In the genomic region with DNA sequence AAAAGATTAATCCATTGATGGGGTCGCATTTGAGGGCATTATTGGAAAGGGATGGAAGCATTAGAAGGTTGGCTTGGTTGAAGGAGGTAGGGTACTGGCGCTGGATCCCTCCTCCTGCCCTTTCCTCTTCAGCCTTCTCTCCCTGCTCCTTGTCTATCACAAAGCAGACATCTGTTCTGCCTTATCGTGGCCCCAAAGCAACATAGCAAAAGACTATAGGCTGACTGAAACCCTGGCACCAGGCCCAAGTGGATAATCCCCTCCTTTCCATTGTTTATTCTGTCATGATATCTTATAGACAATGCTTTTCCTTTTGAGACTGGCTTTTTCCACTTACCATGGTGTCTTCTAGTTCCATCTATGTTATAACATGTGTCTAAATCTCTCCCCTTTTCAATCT, we compare ENCODE assay signal across 28 mouse cellular contexts. TPM values are rescaled to one million over a fixed set of nuclear protein-coding genes. Genes with fewer than 3 reads are reported as not detected.
DNase-seq lines count a peak whose midpoint lies in the region; ATAC-seq and TF ChIP-seq lines count a peak whose summit lies in the region.
"Had no signal": no experiment of that assay in that cellular context is flagged by ENCODE, and none has a peak within 500 bp of the region (broad histone marks: within the 10 kb centered on the region; RNA-seq: fewer than 3 reads in every experiment).

No protein-coding gene starts in this region.

- ATAC-seq in embryonic facial prominence, embryonic 14.5 days (ENCODE audit: low read depth), result no peak
- no peak for ATAC-seq in midbrain, embryonic 14.5 days (ENCODE audit: low FRiP score, low TSS enrichment)
- ATAC-seq in midbrain, embryonic 16.5 days, result no peak
- peak; percentile 61 for ATAC-seq in megakaryocyte-erythroid progenitor cell, adult 5-6 weeks (replicated peaks; ENCODE audit: low FRiP score, low TSS enrichment, poor library complexity, severe bottlenecking)
- ATAC-seq in stomach, postnatal 0 days (ENCODE audit: low FRiP score, low TSS enrichment), result no peak
- ATAC-seq: forebrain, embryonic 15.5 days; hindbrain, embryonic 16.5 days had no signal

- H3K4me3 ChIP-seq in embryonic facial prominence, embryonic 14.5 days (ENCODE audit: low read depth, low read length), result no peak overlapping the region
- H3K4me3 ChIP-seq in embryonic facial prominence, embryonic 10.5 days, result no peak overlapping the region
- H3K4me3 ChIP-seq in midbrain, embryonic 14.5 days (replicated peaks; ENCODE audit: low read depth, low read length), result no peak overlapping the region
- no peak overlapping the region for H3K4me3 ChIP-seq in midbrain, embryonic 16.5 days (ENCODE audit: low read depth, low read length)
- H3K4me3 ChIP-seq in MEL (ENCODE audit: control insufficient read depth in 1 of 2, insufficient read depth in 1 of 2, low read depth in 2 of 2, low read length in 2 of 2), result no peak overlapping the region
- no peak overlapping the region for H3K4me3 ChIP-seq in stomach, postnatal 0 days (ENCODE audit: low read depth, low read length)
- H3K4me3 ChIP-seq: embryonic facial prominence, embryonic 12.5 days; erythroblast, embryonic 14.5 days; forebrain, embryonic 12.5 days; forebrain, embryonic 15.5 days; heart, adult 2 months; heart, embryonic 15.5 days; hindbrain, embryonic 10.5 days; hindbrain, embryonic 13.5 days had no signal

- H3K9ac ChIP-seq in embryonic facial prominence, embryonic 14.5 days (ENCODE audit: low read depth, low read length), result no peak overlapping the region
- no peak overlapping the region for H3K9ac ChIP-seq in midbrain, embryonic 14.5 days (replicated peaks; ENCODE audit: low read length)
- H3K9ac ChIP-seq in midbrain, embryonic 16.5 days (ENCODE audit: low read depth, low read length), result no peak overlapping the region
- H3K9ac ChIP-seq in MEL (ENCODE audit: control insufficient read depth, low read depth, low read length, poor library complexity, severe bottlenecking), result no peak overlapping the region
- H3K9ac ChIP-seq in stomach, postnatal 0 days (ENCODE audit: low read length), result no peak overlapping the region
- H3K9ac ChIP-seq: embryonic facial prominence, embryonic 12.5 days; forebrain, embryonic 12.5 days; forebrain, embryonic 15.5 days; heart, embryonic 15.5 days; hindbrain, embryonic 13.5 days had no signal

- no peak for TF ChIP-seq EP300 in MEL (IDR thresholded peaks at IDR 0.05; ENCODE audit: low read depth in 1 of 2, low read length in 2 of 2)
- no peak for TF ChIP-seq EP300 in stomach, postnatal 0 days (optimal IDR thresholded peaks at IDR 0.05)

- no peak for TF ChIP-seq CTCF in MEL (IDR thresholded peaks at IDR 0.05 in 2 of 3, conservative IDR thresholded peaks at IDR 0.05 in 1 of 3; ENCODE audit: control insufficient read depth in 1 of 3, insufficient read depth in 1 of 3, low read depth in 2 of 3, low read length in 3 of 3, poor library complexity in 1 of 3, severe bottlenecking in 1 of 3)
- no peak for TF ChIP-seq CTCF in stomach, postnatal 0 days (IDR thresholded peaks at IDR 0.05; ENCODE audit: low read depth)

- no peak for TF ChIP-seq POLR2A in MEL (IDR thresholded peaks at IDR 0.05; ENCODE audit: control insufficient read depth in 1 of 2, insufficient read depth in 1 of 2, low read depth in 1 of 2, low read length in 2 of 2, poor library complexity in 1 of 2)

- DNase-seq in embryonic facial prominence, embryonic 14.5 days (ENCODE audit: low spot score), result peak; percentile 57
- no peak for DNase-seq in embryonic facial prominence, embryonic 10.5 days (ENCODE audit: low spot score)
- peak; percentile 10 for DNase-seq in midbrain, embryonic 14.5 days
- peak; percentile 38 for DNase-seq in MEL (ENCODE audit: low read depth, low spot score)
- DNase-seq in stomach, postnatal 0 days (ENCODE audit: low spot score), result no peak
- DNase-seq: adrenal gland, postnatal 10 days; adrenal gland, postnatal 36 days; cerebellum, adult 18-20 months; cerebellum, adult 9-10 months; cerebellum, postnatal 14 days; gastrocnemius, postnatal 10 days; gastrocnemius, postnatal 36 days; heart, adult 2 months; heart, postnatal 10 days; heart, postnatal 36 days had no signal

- H3K79me2 ChIP-seq in MEL (ENCODE audit: control insufficient read depth, insufficient read depth, low read length, poor library complexity), result no peaks in the 10 kb centered on the region

- H3K4me2 ChIP-seq in embryonic facial prominence, embryonic 14.5 days (ENCODE audit: low read depth, low read length), result no peak overlapping the region
- H3K4me2 ChIP-seq in midbrain, embryonic 14.5 days (ENCODE audit: low read length), result no peak overlapping the region
- H3K4me2 ChIP-seq in midbrain, embryonic 16.5 days (ENCODE audit: low read length), result no peak overlapping the region
- no peak overlapping the region for H3K4me2 ChIP-seq in stomach, postnatal 0 days (replicated peaks; ENCODE audit: low read depth)
- H3K4me2 ChIP-seq: embryonic facial prominence, embryonic 12.5 days; forebrain, embryonic 12.5 days; forebrain, embryonic 15.5 days; heart, embryonic 11.5 days; heart, embryonic 15.5 days; hindbrain, embryonic 13.5 days had no signal

- H3K4me1 ChIP-seq in embryonic facial prominence, embryonic 14.5 days (ENCODE audit: control insufficient read depth, insufficient read depth, low read length), result peaks cover 11% of the 10 kb centered on the region; the same call in 1 of the 2 replicates
- H3K4me1 ChIP-seq in embryonic facial prominence, embryonic 10.5 days, result peaks cover 26% of the 10 kb centered on the region
- H3K4me1 ChIP-seq in midbrain, embryonic 14.5 days (ENCODE audit: control insufficient read depth, insufficient read depth, low read length), result no peaks in the 10 kb centered on the region
- H3K4me1 ChIP-seq in midbrain, embryonic 16.5 days (ENCODE audit: control insufficient read depth, insufficient read depth, low read length), result no peaks in the 10 kb centered on the region
- H3K4me1 ChIP-seq in MEL (ENCODE audit: control insufficient read depth in 1 of 2, insufficient read depth in 2 of 2, low read length in 2 of 2), result no peaks in the 10 kb centered on the region
- no peaks in the 10 kb centered on the region for H3K4me1 ChIP-seq in stomach, postnatal 0 days (replicated peaks; ENCODE audit: control insufficient read depth, insufficient read depth)
- H3K4me1 ChIP-seq: forebrain, embryonic 12.5 days; forebrain, embryonic 15.5 days; hindbrain, embryonic 13.5 days had no signal

- no peaks in the 10 kb centered on the region for H3K36me3 ChIP-seq in embryonic facial prominence, embryonic 14.5 days (ENCODE audit: control insufficient read depth, insufficient read depth, low read length)
- H3K36me3 ChIP-seq in embryonic facial prominence, embryonic 10.5 days (replicated peaks), result no peaks in the 10 kb centered on the region
- H3K36me3 ChIP-seq in midbrain, embryonic 14.5 days (ENCODE audit: control insufficient read depth, insufficient read depth, low read length), result no peaks in the 10 kb centered on the region
- H3K36me3 ChIP-seq in midbrain, embryonic 16.5 days (ENCODE audit: control insufficient read depth, insufficient read depth, low read length), result no peaks in the 10 kb centered on the region
- no peaks in the 10 kb centered on the region for H3K36me3 ChIP-seq in MEL (ENCODE audit: control insufficient read depth in 1 of 2, insufficient read depth in 2 of 2, low read length in 2 of 2)
- no peaks in the 10 kb centered on the region for H3K36me3 ChIP-seq in stomach, postnatal 0 days (ENCODE audit: control insufficient read depth, insufficient read depth, low read length)
- H3K36me3 ChIP-seq: embryonic facial prominence, embryonic 12.5 days; forebrain, embryonic 12.5 days; forebrain, embryonic 15.5 days; heart, embryonic 15.5 days; hindbrain, embryonic 10.5 days; hindbrain, embryonic 13.5 days had no signal

- no peaks in the 10 kb centered on the region for H3K27me3 ChIP-seq in embryonic facial prominence, embryonic 14.5 days (replicated peaks; ENCODE audit: control insufficient read depth, insufficient read depth, low read length)
- 0 out of 2 replicates have a peak, but pooled peaks cover 2% of the 10 kb centered on the region for H3K27me3 ChIP-seq in embryonic facial prominence, embryonic 10.5 days (replicated peaks; ENCODE audit: low read depth, poor library complexity, severe bottlenecking)
- H3K27me3 ChIP-seq in midbrain, embryonic 14.5 days (ENCODE audit: control insufficient read depth, insufficient read depth, low read length), result no peaks in the 10 kb centered on the region
- no peaks in the 10 kb centered on the region for H3K27me3 ChIP-seq in midbrain, embryonic 16.5 days (ENCODE audit: control insufficient read depth, insufficient read depth, low read depth, low read length)
- H3K27me3 ChIP-seq in MEL (ENCODE audit: control insufficient read depth in 1 of 2, insufficient read depth in 2 of 2, low read length in 2 of 2), result no peaks in the 10 kb centered on the region; a peak in 1 of 4 replicates
- H3K27me3 ChIP-seq in stomach, postnatal 0 days (ENCODE audit: control insufficient read depth, insufficient read depth, low read length), result no peaks in the 10 kb centered on the region
- H3K27me3 ChIP-seq: embryonic facial prominence, embryonic 12.5 days; forebrain, embryonic 12.5 days; forebrain, embryonic 15.5 days; heart, embryonic 15.5 days; hindbrain, embryonic 13.5 days had no signal

- no peak for TF ChIP-seq RAD21 in MEL (IDR thresholded peaks at IDR 0.05; ENCODE audit: low read depth, low read length)

- H3K27ac ChIP-seq in embryonic facial prominence, embryonic 14.5 days (replicated peaks; ENCODE audit: low read depth, low read length), result no peak overlapping the region
- no peak overlapping the region for H3K27ac ChIP-seq in embryonic facial prominence, embryonic 10.5 days (replicated peaks)
- no peak overlapping the region for H3K27ac ChIP-seq in midbrain, embryonic 14.5 days (replicated peaks; ENCODE audit: low read depth, low read length)
- H3K27ac ChIP-seq in midbrain, embryonic 16.5 days (ENCODE audit: low read length), result no peak overlapping the region
- H3K27ac ChIP-seq in MEL (ENCODE audit: control insufficient read depth, low read depth, low read length), result no peak overlapping the region
- H3K27ac ChIP-seq in stomach, postnatal 0 days (replicated peaks), result no peak overlapping the region
- H3K27ac ChIP-seq: embryonic facial prominence, embryonic 12.5 days; forebrain, embryonic 12.5 days; forebrain, embryonic 15.5 days; heart, adult 2 months; heart, embryonic 15.5 days; hindbrain, embryonic 10.5 days; hindbrain, embryonic 13.5 days had no signal

- no peaks in the 10 kb centered on the region for H3K9me3 ChIP-seq in embryonic facial prominence, embryonic 14.5 days (ENCODE audit: control insufficient read depth, low read length)
- H3K9me3 ChIP-seq in embryonic facial prominence, embryonic 10.5 days, result no peaks in the 10 kb centered on the region
- no peaks in the 10 kb centered on the region for H3K9me3 ChIP-seq in midbrain, embryonic 14.5 days (ENCODE audit: control insufficient read depth, low read length)
- H3K9me3 ChIP-seq in midbrain, embryonic 16.5 days (replicated peaks; ENCODE audit: control insufficient read depth, low read length, poor library complexity, severe bottlenecking), result no peaks in the 10 kb centered on the region
- H3K9me3 ChIP-seq in MEL (replicated peaks; ENCODE audit: insufficient read depth, low read length), result no peaks in the 10 kb centered on the region
- no peaks in the 10 kb centered on the region for H3K9me3 ChIP-seq in stomach, postnatal 0 days (ENCODE audit: control insufficient read depth, low read length)
- H3K9me3 ChIP-seq: embryonic facial prominence, embryonic 12.5 days; forebrain, embryonic 12.5 days; forebrain, embryonic 15.5 days; heart, embryonic 15.5 days; hindbrain, embryonic 10.5 days; hindbrain, embryonic 13.5 days had no signal

- WGBS in embryonic facial prominence, embryonic 14.5 days, result 63% methylated on average over 3 of the region's 3 CpGs
- 69% methylated on average over 3 of the region's 3 CpGs for WGBS in embryonic facial prominence, embryonic 10.5 days
- 47% methylated on average over 3 of the region's 3 CpGs for WGBS in midbrain, embryonic 14.5 days
- WGBS in midbrain, embryonic 16.5 days, result 55% methylated on average over 3 of the region's 3 CpGs
- WGBS in stomach, postnatal 0 days, result 52% methylated on average over 3 of the region's 3 CpGs

RNA-seq across cellular contexts. Expression of a gene that starts 2.5 kb away (rescaled TPM):
- polyA plus RNA-seq in embryonic facial prominence, embryonic 14.5 days (2014; fragmentation: Nextera tagmentation; extraction: Ambion mirVana), result 0.99 and 2.1 TPM in 2 replicates
- polyA plus RNA-seq in embryonic facial prominence, embryonic 10.5 days (2016; fragmentation: Nextera tagmentation; extraction: Ambion mirVana), result 0.44 and 0.72 TPM in 2 replicates
- polyA plus RNA-seq in midbrain, embryonic 14.5 days (2014; fragmentation: Nextera tagmentation; extraction: Ambion mirVana), result 0.12 TPM in 1 of 2 replicates, not detected in the other
- polyA plus RNA-seq in midbrain, embryonic 16.5 days (2015; fragmentation: Nextera tagmentation; extraction: Ambion mirVana), result not detected in 2 replicates
- total RNA-seq in MEL (2012; rRNA removed), result not detected in 2 replicates
- polyA plus RNA-seq in MEL (2012; ENCODE audit: insufficient read depth in 1 of 2, insufficient read length in 2 of 2, low read depth in 1 of 2, low replicate concordance in 2 of 2, missing spikeins in 1 of 2), result not detected
- total RNA-seq in megakaryocyte-erythroid progenitor cell, adult 5-6 weeks (2014; fragmentation: Nextera tagmentation), result not detected in 2 replicates
- total RNA-seq in megakaryocyte-erythroid progenitor cell, adult 5-6 weeks (2017), result not detected in 2 replicates
- 0.12 and 0.21 TPM in 2 replicates for polyA plus RNA-seq in stomach, postnatal 0 days (2015; fragmentation: Nextera tagmentation; extraction: Ambion mirVana)
- total RNA-seq: adrenal gland, postnatal 36 days; ES-E14; granulocyte monocyte progenitor cell, adult 5-6 weeks had no signal
- polyA plus RNA-seq: erythroblast, embryonic 14.5 days had no signal

RNA-seq across cellular contexts. Expression of a gene that starts 10.4 kb away (rescaled TPM):
- polyA plus RNA-seq in embryonic facial prominence, embryonic 14.5 days (2014; fragmentation: Nextera tagmentation; extraction: Ambion mirVana), result 0.10 and 0.14 TPM in 2 replicates
- polyA plus RNA-seq in embryonic facial prominence, embryonic 10.5 days (2016; fragmentation: Nextera tagmentation; extraction: Ambion mirVana), result not detected in 2 replicates
- polyA plus RNA-seq in midbrain, embryonic 14.5 days (2014; fragmentation: Nextera tagmentation; extraction: Ambion mirVana), result not detected in 2 replicates
- not detected in 2 replicates for polyA plus RNA-seq in midbrain, embryonic 16.5 days (2015; fragmentation: Nextera tagmentation; extraction: Ambion mirVana)
- total RNA-seq in MEL (2012; rRNA removed), result not detected in 2 replicates
- not detected for polyA plus RNA-seq in MEL (2012; ENCODE audit: insufficient read depth in 1 of 2, insufficient read length in 2 of 2, low read depth in 1 of 2, low replicate concordance in 2 of 2, missing spikeins in 1 of 2)
- total RNA-seq in megakaryocyte-erythroid progenitor cell, adult 5-6 weeks (2014; fragmentation: Nextera tagmentation), result not detected in 2 replicates
- not detected in 2 replicates for total RNA-seq in megakaryocyte-erythroid progenitor cell, adult 5-6 weeks (2017)
- polyA plus RNA-seq in stomach, postnatal 0 days (2015; fragmentation: Nextera tagmentation; extraction: Ambion mirVana), result not detected in 2 replicates
- total RNA-seq: ES-E14; granulocyte monocyte progenitor cell, adult 5-6 weeks had no signal
- polyA plus RNA-seq: erythroblast, embryonic 14.5 days; forebrain, embryonic 12.5 days; forebrain, embryonic 15.5 days; hindbrain, embryonic 10.5 days; hindbrain, embryonic 13.5 days; hindbrain, embryonic 16.5 days had no signal

RNA-seq across cellular contexts. Expression of a gene that starts 44.6 kb away (rescaled TPM):
- polyA plus RNA-seq in embryonic facial prominence, embryonic 14.5 days (2014; fragmentation: Nextera tagmentation; extraction: Ambion mirVana), result 1.9 and 2.8 TPM in 2 replicates
- polyA plus RNA-seq in embryonic facial prominence, embryonic 10.5 days (2016; fragmentation: Nextera tagmentation; extraction: Ambion mirVana), result 2.4 and 3.4 TPM in 2 replicates
- polyA plus RNA-seq in midbrain, embryonic 14.5 days (2014; fragmentation: Nextera tagmentation; extraction: Ambion mirVana), result 3.1 and 3.7 TPM in 2 replicates
- 0.75 and 1.7 TPM in 2 replicates for polyA plus RNA-seq in midbrain, embryonic 16.5 days (2015; fragmentation: Nextera tagmentation; extraction: Ambion mirVana)
- 0.36 and 0.54 TPM in 2 replicates for total RNA-seq in MEL (2012; rRNA removed)
- polyA plus RNA-seq in MEL (2012; ENCODE audit: insufficient read depth in 1 of 2, insufficient read length in 2 of 2, low read depth in 1 of 2, low replicate concordance in 2 of 2, missing spikeins in 1 of 2), result 1 to 10 TPM in 1 of 2 experiments, not detected in 1; 1.1 TPM
- 12.4 TPM in 1 of 2 replicates, not detected in the other for total RNA-seq in megakaryocyte-erythroid progenitor cell, adult 5-6 weeks (2014; fragmentation: Nextera tagmentation)
- total RNA-seq in megakaryocyte-erythroid progenitor cell, adult 5-6 weeks (2017), result 0.15 TPM in 1 of 2 replicates, not detected in the other
- polyA plus RNA-seq in stomach, postnatal 0 days (2015; fragmentation: Nextera tagmentation; extraction: Ambion mirVana), result 0.45 and 0.63 TPM in 2 replicates
- total RNA-seq: gastrocnemius, postnatal 36 days had no signal

RNA-seq across cellular contexts. Expression of a gene that starts 50.1 kb away (rescaled TPM):
- polyA plus RNA-seq in embryonic facial prominence, embryonic 14.5 days (2014; fragmentation: Nextera tagmentation; extraction: Ambion mirVana), result 408 and 423 TPM in 2 replicates
- 548 and 551 TPM in 2 replicates for polyA plus RNA-seq in embryonic facial prominence, embryonic 10.5 days (2016; fragmentation: Nextera tagmentation; extraction: Ambion mirVana)
- polyA plus RNA-seq in midbrain, embryonic 14.5 days (2014; fragmentation: Nextera tagmentation; extraction: Ambion mirVana), result 356 and 462 TPM in 2 replicates
- 347 and 381 TPM in 2 replicates for polyA plus RNA-seq in midbrain, embryonic 16.5 days (2015; fragmentation: Nextera tagmentation; extraction: Ambion mirVana)
- total RNA-seq in MEL (2012; rRNA removed), result 570 and 598 TPM in 2 replicates
- 1,000 to 10,000 TPM in 1 of 2 experiments, 100 to 1,000 TPM in 1; 485 to 1,425 TPM for polyA plus RNA-seq in MEL (2012; ENCODE audit: insufficient read depth in 1 of 2, insufficient read length in 2 of 2, low read depth in 1 of 2, low replicate concordance in 2 of 2, missing spikeins in 1 of 2)
- total RNA-seq in megakaryocyte-erythroid progenitor cell, adult 5-6 weeks (2014; fragmentation: Nextera tagmentation), result 481 and 497 TPM in 2 replicates
- 1,112 and 1,392 TPM in 2 replicates for total RNA-seq in megakaryocyte-erythroid progenitor cell, adult 5-6 weeks (2017)
- polyA plus RNA-seq in stomach, postnatal 0 days (2015; fragmentation: Nextera tagmentation; extraction: Ambion mirVana), result 225 and 240 TPM in 2 replicates

RNA-seq across cellular contexts. Expression of a gene that starts 50.7 kb away (rescaled TPM):
- polyA plus RNA-seq in embryonic facial prominence, embryonic 14.5 days (2014; fragmentation: Nextera tagmentation; extraction: Ambion mirVana), result 118 and 123 TPM in 2 replicates
- polyA plus RNA-seq in embryonic facial prominence, embryonic 10.5 days (2016; fragmentation: Nextera tagmentation; extraction: Ambion mirVana), result 198 and 200 TPM in 2 replicates
- polyA plus RNA-seq in midbrain, embryonic 14.5 days (2014; fragmentation: Nextera tagmentation; extraction: Ambion mirVana), result 117 and 127 TPM in 2 replicates
- 117 and 122 TPM in 2 replicates for polyA plus RNA-seq in midbrain, embryonic 16.5 days (2015; fragmentation: Nextera tagmentation; extraction: Ambion mirVana)
- total RNA-seq in MEL (2012; rRNA removed), result 238 and 257 TPM in 2 replicates
- polyA plus RNA-seq in MEL (2012; ENCODE audit: insufficient read depth in 1 of 2, insufficient read length in 2 of 2, low read depth in 1 of 2, low replicate concordance in 2 of 2, missing spikeins in 1 of 2), result 100 to 1,000 TPM in 1 of 2 experiments, not detected in 1; 202 TPM
- 165 and 221 TPM in 2 replicates for total RNA-seq in megakaryocyte-erythroid progenitor cell, adult 5-6 weeks (2014; fragmentation: Nextera tagmentation)
- 214 and 219 TPM in 2 replicates for total RNA-seq in megakaryocyte-erythroid progenitor cell, adult 5-6 weeks (2017)
- 93.7 and 101 TPM in 2 replicates for polyA plus RNA-seq in stomach, postnatal 0 days (2015; fragmentation: Nextera tagmentation; extraction: Ambion mirVana)

Comparison
In these comparisons a context has a peak if more than half of its experiments do, and no peak if none do; other contexts are left out.
1. DNase-seq: peak in embryonic facial prominence, embryonic 14.5 days (single experiment), midbrain, embryonic 14.5 days (single experiment) and MEL (single experiment); none in embryonic facial prominence, embryonic 10.5 days (single experiment) and stomach, postnatal 0 days (single experiment).